Mouse (Mus musculus) midbrain, embryonic 12.5 days (tissue): ENCODE measurements at regions not wholly inside any gene's neighbourhood (a gene's known extent, or its start where the extent isn't known, plus 50 kb on each side); places are given as distances from the start of the nearest gene placed in this dataset.

Source experiments
- ATAC-seq: fragments of 200-750 bp; cut with Nextera tagmentation; 2 replicates; pipeline ENCODE4 v1.8.0; 2017; ENCODE audit warnings: low read depth, moderate TSS enrichment, moderate library complexity; ENCODE audit not compliant: low FRiP score
- H3K27ac ChIP-seq: fragments of 300-500 bp; sonication (generic); replicated peaks from 2 replicates; pipeline ENCODE4 v1.5.1; 2016; ENCODE audit warnings: mild to moderate bottlenecking
- H3K27me3 ChIP-seq: fragments of 300-500 bp; sonication (generic); 2 replicates; pipeline ENCODE4 v1.6.1; 2016; ENCODE audit warnings: mild to moderate bottlenecking
- H3K36me3 ChIP-seq: fragments of 300-500 bp; sonication (generic); 2 replicates; pipeline ENCODE4 v1.6.1; 2016
- H3K4me1 ChIP-seq: fragments of 300-500 bp; sonication (generic); 2 replicates; pipeline ENCODE4 v1.6.1; 2016
- H3K4me2 ChIP-seq: fragments of 300-500 bp; sonication (generic); replicated peaks from 2 replicates; pipeline ENCODE4 v1.6.1; 2016; ENCODE audit warnings: mild to moderate bottlenecking, moderate library complexity
- H3K4me3 ChIP-seq: fragments of 300-500 bp; sonication (generic); 2 replicates; pipeline ENCODE4 v1.5.1; 2016; ENCODE audit warnings: mild to moderate bottlenecking
- H3K9ac ChIP-seq: fragments of 300-500 bp; sonication (generic); replicated peaks from 2 replicates; pipeline ENCODE4 v1.6.1; 2016; ENCODE audit warnings: mild to moderate bottlenecking, moderate library complexity
- H3K9me3 ChIP-seq: fragments of 300-500 bp; sonication (generic); 2 replicates; pipeline ENCODE4 v1.6.1; 2016; ENCODE audit warnings: mild to moderate bottlenecking
- WGBS: fragments of 180-500 bp; shearing (Covaris S2); methylation state at CpG from one replicate; pipeline ENCODE4 v1.1.7; 2016; 5-methylcytosine and 5-hydroxymethylcytosine counted together

GRCm38 (mm10) chr3:149169442-149169841 lies 179.1 kb upstream of the Adgrl2 start:
- no peak overlapping the region for H3K4me2 ChIP-seq
- WGBS = 67% methylated on average over 12 of the region's 12 CpGs
- no peaks in the 10 kb centered on the region for H3K9me3 ChIP-seq
- peaks cover 7% of the 10 kb centered on the region for H3K27me3 ChIP-seq
- H3K4me3 ChIP-seq = no peak overlapping the region
- no peak overlapping the region for H3K27ac ChIP-seq
- H3K36me3 ChIP-seq = no peaks in the 10 kb centered on the region
- peaks cover 5% of the 10 kb centered on the region; the same call in 1 of the 2 replicates for H3K4me1 ChIP-seq
- H3K9ac ChIP-seq = no peak overlapping the region
- ATAC-seq = no peak

- no peak for ATAC-seq
- H3K9ac ChIP-seq = no peak overlapping the region
- H3K27ac ChIP-seq = no peak overlapping the region
- peaks cover 5% of the 10 kb centered on the region; the same call in 1 of the 2 replicates for H3K4me1 ChIP-seq
- H3K4me3 ChIP-seq = no peak overlapping the region
- H3K27me3 ChIP-seq = 0 out of 2 replicates have a peak, but pooled peaks cover 2% of the 10 kb centered on the region
- H3K9me3 ChIP-seq = no peaks in the 10 kb centered on the region
- H3K4me2 ChIP-seq = no peak overlapping the region
- H3K36me3 ChIP-seq = no peaks in the 10 kb centered on the region
- 50% methylated on average over 3 of the region's 3 CpGs for WGBS
Measured at GRCm38 (mm10) chr3:149167997-149168396, 177.6 kb upstream of the Adgrl2 start.

GRCm38 (mm10) chr3:149164804-149165203 lies 174.4 kb upstream of the Adgrl2 start:
- H3K9ac ChIP-seq = no peak overlapping the region
- H3K4me2 ChIP-seq = no peak overlapping the region
- H3K27ac ChIP-seq = no peak overlapping the region
- no peaks in the 10 kb centered on the region for H3K27me3 ChIP-seq
- H3K4me3 ChIP-seq = no peak overlapping the region
- H3K36me3 ChIP-seq = no peaks in the 10 kb centered on the region
- ATAC-seq = no peak
- H3K9me3 ChIP-seq = no peaks in the 10 kb centered on the region
- H3K4me1 ChIP-seq = peaks cover 5% of the 10 kb centered on the region; the same call in 1 of the 2 replicates
- WGBS = 86% methylated on average over 4 of the region's 4 CpGs

- Histone ChIP-seq H3K4me1 (peaks cover 5% of the 10 kb centered on the region; the same call in 1 of the 2 replicates), H3K27me3 (no peaks in the 10 kb centered on the region), H3K4me3 (no peak overlapping the region), H3K9ac (no peak overlapping the region), H3K36me3 (no peaks in the 10 kb centered on the region), H3K27ac (no peak overlapping the region), H3K4me2 (no peak overlapping the region), H3K9me3 (no peaks in the 10 kb centered on the region)
- ATAC-seq = no peak
- WGBS = 88% methylated on average over 6 of the region's 6 CpGs
Measured at GRCm38 (mm10) chr3:149163591-149163990, 173.2 kb upstream of the Adgrl2 start.

GRCm38 (mm10) chr3:149160833-149161232 lies 170.5 kb upstream of the Adgrl2 start:
- Histone ChIP-seq H3K4me2 (no peak overlapping the region), H3K4me3 (no peak overlapping the region), H3K36me3 (no peaks in the 10 kb centered on the region), H3K9me3 (no peaks in the 10 kb centered on the region), H3K9ac (no peak overlapping the region), H3K27me3 (no peaks in the 10 kb centered on the region), H3K27ac (no peak overlapping the region), H3K4me1 (no peaks in the 10 kb centered on the region)
- no peak for ATAC-seq
- 92% methylated on average over 11 of the region's 11 CpGs for WGBS

- no peak for ATAC-seq
Measured at GRCm38 (mm10) chr3:149157381-149157780, 167.0 kb upstream of the Adgrl2 start.

GRCm38 (mm10) chr3:149152312-149152711 lies 162.0 kb upstream of the Adgrl2 start:
- no peak for ATAC-seq

More at GRCm38 (mm10) chr3:149157381-149157780, 167.0 kb upstream of the Adgrl2 start:
- Histone ChIP-seq H3K4me2 (no peak overlapping the region), H3K4me3 (no peak overlapping the region), H3K4me1 (no peaks in the 10 kb centered on the region), H3K36me3 (no peaks in the 10 kb centered on the region), H3K27ac (no peak overlapping the region), H3K9ac (no peak overlapping the region), H3K9me3 (no peaks in the 10 kb centered on the region), H3K27me3 (no peaks in the 10 kb centered on the region)
- WGBS = 90% methylated on average over 8 of the region's 8 CpGs

GRCm38 (mm10) chr3:149150796-149151195 lies 160.4 kb upstream of the Adgrl2 start:
- WGBS = 92% methylated on average over 3 of the region's 3 CpGs
- no peak for ATAC-seq

More at GRCm38 (mm10) chr3:149152312-149152711, 162.0 kb upstream of the Adgrl2 start:
- Histone ChIP-seq H3K27me3 (no peaks in the 10 kb centered on the region), H3K9ac (no peak overlapping the region), H3K9me3 (no peaks in the 10 kb centered on the region), H3K4me2 (no peak overlapping the region), H3K4me1 (no peaks in the 10 kb centered on the region), H3K27ac (no peak overlapping the region), H3K36me3 (no peaks in the 10 kb centered on the region), H3K4me3 (no peak overlapping the region)
- WGBS = 79% methylated on average over 4 of the region's 4 CpGs

GRCm38 (mm10) chr3:149148608-149149007 lies 158.3 kb upstream of the Adgrl2 start:
- WGBS = 85% methylated on average over 8 of the region's 8 CpGs

More at GRCm38 (mm10) chr3:149150796-149151195, 160.4 kb upstream of the Adgrl2 start:
- Histone ChIP-seq H3K9ac (no peak overlapping the region), H3K4me1 (no peaks in the 10 kb centered on the region), H3K36me3 (no peaks in the 10 kb centered on the region), H3K27me3 (no peaks in the 10 kb centered on the region), H3K4me2 (no peak overlapping the region), H3K9me3 (no peaks in the 10 kb centered on the region), H3K27ac (no peak overlapping the region), H3K4me3 (no peak overlapping the region)

GRCm38 (mm10) chr3:149147916-149148315 lies 157.6 kb upstream of the Adgrl2 start:
- Histone ChIP-seq H3K27me3 (no peaks in the 10 kb centered on the region), H3K27ac (no peak overlapping the region), H3K9me3 (no peaks in the 10 kb centered on the region), H3K9ac (no peak overlapping the region), H3K36me3 (no peaks in the 10 kb centered on the region), H3K4me3 (no peak overlapping the region), H3K4me2 (no peak overlapping the region), H3K4me1 (no peaks in the 10 kb centered on the region)
- no peak for ATAC-seq
- 95% methylated on average over 6 of the region's 6 CpGs for WGBS

More at GRCm38 (mm10) chr3:149148608-149149007, 158.3 kb upstream of the Adgrl2 start:
- Histone ChIP-seq H3K4me3 (no peak overlapping the region), H3K9me3 (no peaks in the 10 kb centered on the region), H3K9ac (no peak overlapping the region), H3K27ac (no peak overlapping the region), H3K4me2 (no peak overlapping the region), H3K4me1 (no peaks in the 10 kb centered on the region), H3K36me3 (no peaks in the 10 kb centered on the region), H3K27me3 (no peaks in the 10 kb centered on the region)
- ATAC-seq = no peak

GRCm38 (mm10) chr3:149146673-149147072 lies 156.3 kb upstream of the Adgrl2 start:
- H3K4me3 ChIP-seq = no peak overlapping the region
- no peaks in the 10 kb centered on the region for H3K9me3 ChIP-seq
- ATAC-seq = no peak
- no peaks in the 10 kb centered on the region for H3K27me3 ChIP-seq
- H3K4me1 ChIP-seq = no peaks in the 10 kb centered on the region
- WGBS = 57% methylated on average over 9 of the region's 9 CpGs
- H3K27ac ChIP-seq = no peak overlapping the region
- H3K4me2 ChIP-seq = no peak overlapping the region
- H3K9ac ChIP-seq = no peak overlapping the region
- no peaks in the 10 kb centered on the region for H3K36me3 ChIP-seq

- H3K9me3 ChIP-seq = no peaks in the 10 kb centered on the region
- H3K36me3 ChIP-seq = no peaks in the 10 kb centered on the region
- no peak for ATAC-seq
- H3K9ac ChIP-seq = no peak overlapping the region
- no peak overlapping the region for H3K27ac ChIP-seq
- no peaks in the 10 kb centered on the region for H3K4me1 ChIP-seq
- no peaks in the 10 kb centered on the region for H3K27me3 ChIP-seq
- H3K4me3 ChIP-seq = no peak overlapping the region
- H3K4me2 ChIP-seq = no peak overlapping the region
- 93% methylated on average over 3 of the region's 3 CpGs for WGBS
Measured at GRCm38 (mm10) chr3:149140461-149140860, 150.1 kb upstream of the Adgrl2 start.
